ENCODE assay signal across 10 mouse cellular contexts in genomic region chr11:7213161-7213500, GRCm38 (mm10). TPM values are rescaled to one million over a fixed set of nuclear protein-coding genes. Genes with fewer than 3 reads are reported as not detected.
DNase-seq lines count a peak whose midpoint lies in the region; ATAC-seq and TF ChIP-seq lines count a peak whose summit lies in the region.
"Had no signal": no experiment of that assay in that cellular context is flagged by ENCODE, and none has a peak within 500 bp of the region (broad histone marks: within the 10 kb centered on the region; RNA-seq: fewer than 3 reads in every experiment).

No protein-coding gene starts in this region.

- no peak for TF ChIP-seq CTCF in cerebellum, adult 2 months (IDR thresholded peaks at IDR 0.05; ENCODE audit: borderline replicate concordance, insufficient read depth, low read depth, low read length)
- TF ChIP-seq CTCF in small intestine, adult 2 months (IDR thresholded peaks at IDR 0.05; ENCODE audit: extremely low read depth, insufficient read length, insufficient replicate concordance, low read depth, low read length), result no peak

- H3K4me2 ChIP-seq in lung, embryonic 16.5 days (ENCODE audit: low read depth, low read length), result peak overlapping the region; percentile 98
- peak overlapping the region; percentile 90 for H3K4me2 ChIP-seq in limb, embryonic 12.5 days

- no peak; the same call in 1 of the 2 replicates for ATAC-seq in cerebellum, adult (ENCODE audit: insufficient number of reproducible peaks, low FRiP score, low TSS enrichment)
- ATAC-seq in lung, embryonic 16.5 days (ENCODE audit: low read depth), result no peak; the same call in 1 of the 2 replicates
- no peak; the same call in 1 of the 2 replicates for ATAC-seq in limb, embryonic 12.5 days (ENCODE audit: insufficient number of reproducible peaks, insufficient read depth, low FRiP score, low TSS enrichment, low read depth)

- no peak overlapping the region for H3K27ac ChIP-seq in cerebellum, adult 2 months (ENCODE audit: insufficient read depth, low read length)
- H3K27ac ChIP-seq in lung, embryonic 16.5 days (ENCODE audit: low read length), result no peak overlapping the region
- H3K27ac ChIP-seq in limb, embryonic 12.5 days, result peak overlapping the region; percentile 73
- no peak overlapping the region for H3K27ac ChIP-seq in small intestine, adult 2 months (ENCODE audit: insufficient read depth, low read depth, low read length)

- no peaks in the 10 kb centered on the region for H3K27me3 ChIP-seq in cerebellum, adult 2 months (ENCODE audit: control insufficient read depth, insufficient read depth, low read length)
- H3K27me3 ChIP-seq in lung, embryonic 16.5 days (ENCODE audit: control insufficient read depth, insufficient read depth, low read depth, low read length), result peaks cover 37% of the 10 kb centered on the region
- H3K27me3 ChIP-seq in limb, embryonic 12.5 days, result peaks cover 43% of the 10 kb centered on the region
- peaks cover 10% of the 10 kb centered on the region; the same call in 1 of the 2 replicates for H3K27me3 ChIP-seq in small intestine, adult 2 months (ENCODE audit: control insufficient read depth, insufficient read depth, low read length)

- H3K9me3 ChIP-seq in lung, embryonic 16.5 days (ENCODE audit: control insufficient read depth, low read length), result no peaks in the 10 kb centered on the region
- H3K9me3 ChIP-seq in limb, embryonic 12.5 days, result no peaks in the 10 kb centered on the region

- DNase-seq in cerebellum, adult 2 months, result no peak
- no peak for DNase-seq in lung, postnatal 36 days
- no peak for DNase-seq in cerebellum, postnatal 14 days
- DNase-seq in layer of hippocampus, adult 8-10 months (ENCODE audit: low spot score in 2 of 2), result no peak

- 3% methylated on average over 19 of the region's 19 CpGs for WGBS in cerebellum, adult 2 months
- WGBS in lung, embryonic 16.5 days, result under 1% methylated on average over 19 of the region's 19 CpGs
- 2% methylated on average over 19 of the region's 19 CpGs for WGBS in limb, embryonic 12.5 days
- WGBS in small intestine, adult 2 months, result 2% methylated on average over 19 of the region's 19 CpGs

- peak overlapping the region; percentile 60 for H3K4me3 ChIP-seq in cerebellum, adult 2 months (replicated peaks; ENCODE audit: insufficient read depth, low read depth, low read length)
- peak overlapping the region; percentile 64 for H3K4me3 ChIP-seq in lung, embryonic 16.5 days (ENCODE audit: low read length)
- peak overlapping the region; percentile 70 for H3K4me3 ChIP-seq in limb, embryonic 12.5 days (replicated peaks)
- peak overlapping the region; percentile 66 for H3K4me3 ChIP-seq in small intestine, adult 2 months (ENCODE audit: low read depth, low read length)

- H3K9ac ChIP-seq in lung, embryonic 16.5 days (ENCODE audit: low read length), result peak overlapping the region; percentile 62
- H3K9ac ChIP-seq in limb, embryonic 12.5 days (replicated peaks), result peak overlapping the region; percentile 66

- TF ChIP-seq POLR2A in cerebellum, adult 2 months (IDR thresholded peaks at IDR 0.05; ENCODE audit: borderline replicate concordance, insufficient read depth, low read length), result no peak
- no peak for TF ChIP-seq POLR2A in small intestine, adult 2 months (IDR thresholded peaks at IDR 0.05; ENCODE audit: low read depth, low read length)

- no peaks in the 10 kb centered on the region for H3K4me1 ChIP-seq in cerebellum, adult 2 months (ENCODE audit: control insufficient read depth, insufficient read depth, low read length)
- H3K4me1 ChIP-seq in lung, embryonic 16.5 days (replicated peaks; ENCODE audit: control insufficient read depth, insufficient read depth, low read length), result peaks cover 28% of the 10 kb centered on the region
- H3K4me1 ChIP-seq in limb, embryonic 12.5 days (replicated peaks), result peaks cover 35% of the 10 kb centered on the region
- H3K4me1 ChIP-seq in small intestine, adult 2 months (ENCODE audit: control insufficient read depth, insufficient read depth, insufficient read length, low read length), result no peaks in the 10 kb centered on the region

- H3K36me3 ChIP-seq in lung, embryonic 16.5 days (ENCODE audit: control insufficient read depth, insufficient read depth, low read length), result no peaks in the 10 kb centered on the region
- H3K36me3 ChIP-seq in limb, embryonic 12.5 days, result peaks cover 18% of the 10 kb centered on the region; the same call in 1 of the 2 replicates
- H3K36me3 ChIP-seq in small intestine, adult 2 months (ENCODE audit: control insufficient read depth, insufficient read depth, low read length), result no peaks in the 10 kb centered on the region

RNA-seq across cellular contexts. Expression of gene Igfbp3, which starts 0.6 kb away (rescaled TPM):
- 11.0 and 15.1 TPM in 2 replicates for polyA plus RNA-seq in cerebellum, adult 2 months (2012; rRNA removed)
- polyA plus RNA-seq in lung, embryonic 16.5 days (2015; fragmentation: Nextera tagmentation; extraction: Ambion mirVana), result 14.8 and 16.4 TPM in 2 replicates
- 122 and 126 TPM in 2 replicates for polyA plus RNA-seq in limb, embryonic 12.5 days (2016; fragmentation: Nextera tagmentation; extraction: Ambion mirVana)
- polyA plus RNA-seq in small intestine, adult 2 months (2012; rRNA removed), result 78.8 and 116 TPM in 2 replicates
- total RNA-seq in layer of hippocampus, adult 8-10 months (2022), result 10 to 100 TPM; 10.3 to 14.5 (median 11.6) TPM

RNA-seq across cellular contexts. Expression of gene Igfbp1, which starts 15.5 kb away (rescaled TPM):
- 1.1 and 1.3 TPM in 2 replicates for polyA plus RNA-seq in cerebellum, adult 2 months (2012; rRNA removed)
- polyA plus RNA-seq in lung, embryonic 16.5 days (2015; fragmentation: Nextera tagmentation; extraction: Ambion mirVana), result 0.58 and 3.4 TPM in 2 replicates
- 1.3 and 1.5 TPM in 2 replicates for polyA plus RNA-seq in limb, embryonic 12.5 days (2016; fragmentation: Nextera tagmentation; extraction: Ambion mirVana)
- polyA plus RNA-seq in small intestine, adult 2 months (2012; rRNA removed), result 0.19 TPM in 1 of 2 replicates, not detected in the other
- not detected for total RNA-seq in layer of hippocampus, adult 8-10 months (2022)

RNA-seq across cellular contexts. Expression of gene Gm11985, which starts 24.8 kb away (rescaled TPM):
- polyA plus RNA-seq in cerebellum, adult 2 months (2012; rRNA removed), result not detected in 2 replicates
- polyA plus RNA-seq in lung, embryonic 16.5 days (2015; fragmentation: Nextera tagmentation; extraction: Ambion mirVana), result 0.15 TPM in 1 of 2 replicates, not detected in the other
- not detected in 2 replicates for polyA plus RNA-seq in limb, embryonic 12.5 days (2016; fragmentation: Nextera tagmentation; extraction: Ambion mirVana)
- not detected in 2 replicates for polyA plus RNA-seq in small intestine, adult 2 months (2012; rRNA removed)
- not detected for total RNA-seq in layer of hippocampus, adult 8-10 months (2022)
- total RNA-seq: adrenal gland, postnatal 10 days had no signal
- polyA plus RNA-seq: gonadal fat pad, adult 2 months had no signal
